Mouse (Mus musculus): ENCODE data around the gene Anks1b. TPM values are rescaled to one million over a fixed set of nuclear protein-coding genes. Genes with fewer than 3 reads are reported as not detected.

The Anks1b gene
- polyA plus RNA-seq, 1 experiment from 2014 or later = 1.9 TPM

DNA sequence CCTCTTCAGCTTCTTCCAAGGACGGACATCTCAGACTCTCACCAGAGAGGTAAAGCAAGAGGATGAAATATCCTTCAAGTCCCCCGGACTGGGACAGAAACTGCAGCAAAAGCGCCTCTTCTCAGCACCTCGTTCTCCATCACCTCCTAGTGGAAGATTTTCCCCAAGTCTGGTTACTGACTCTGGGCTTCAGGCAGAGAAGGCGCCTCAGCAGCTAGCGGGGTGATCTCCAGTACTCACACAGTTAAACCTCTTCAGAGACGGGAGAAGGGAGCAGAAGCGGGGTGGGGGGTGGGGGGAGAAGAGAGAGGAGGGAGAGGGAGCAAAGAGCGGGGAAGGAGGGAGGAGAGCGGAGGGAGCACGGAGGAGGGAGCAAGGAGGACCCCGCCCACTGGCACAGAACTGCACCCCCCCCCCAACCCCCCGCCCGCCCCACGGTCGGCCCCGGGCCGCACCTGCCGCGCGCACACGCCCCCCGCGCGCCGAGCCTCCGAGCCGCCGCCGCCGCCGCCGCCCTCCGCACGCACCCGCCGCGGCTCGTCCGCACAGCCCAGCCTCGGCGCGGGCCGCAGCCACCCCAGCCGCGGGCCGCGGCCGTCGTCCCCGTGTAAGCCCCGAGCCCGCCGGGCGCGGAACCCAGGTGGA is 686 bp upstream of the Anks1b start:
- H3K9ac ChIP-seq = no peak overlapping the region
- WGBS = 0% methylated on average over 27 of the region's 56 CpGs

GRCm38 (mm10) chr10:89874036-89874435 is 727 bp downstream of the Anks1b start:
- H3K4me2 ChIP-seq = peak overlapping the region; percentile 99
- H3K36me3 ChIP-seq = no peaks in the 10 kb centered on the region
- no peak overlapping the region for H3K9ac ChIP-seq
- ATAC-seq (ENCODE audit: insufficient read depth, low FRiP score, low read depth) = no peak
- H3K9me3 ChIP-seq = no peaks in the 10 kb centered on the region
- H3K27ac ChIP-seq = no peak overlapping the region
- peak overlapping the region; percentile 56 for H3K4me3 ChIP-seq (replicated peaks)
- peaks cover 9% of the 10 kb centered on the region for H3K4me1 ChIP-seq
- WGBS = 14% methylated on average over 8 of the region's 8 CpGs
- H3K27me3 ChIP-seq (replicated peaks) = peaks cover 9% of the 10 kb centered on the region; the same call in 1 of the 2 replicates

More for the DNA sequence above, 686 bp upstream of the Anks1b start:
- Histone ChIP-seq H3K4me3 (replicated peaks) (peak overlapping the region; percentile 56), H3K9me3 (no peaks in the 10 kb centered on the region), H3K27ac (no peak overlapping the region), H3K4me2 (peak overlapping the region; percentile 99), H3K36me3 (no peaks in the 10 kb centered on the region), H3K27me3 (replicated peaks) (peaks cover 9% of the 10 kb centered on the region; the same call in 1 of the 2 replicates), H3K4me1 (peaks cover 9% of the 10 kb centered on the region)
- ATAC-seq (ENCODE audit: insufficient read depth, low FRiP score, low read depth) = peak; percentile 63

DNA sequence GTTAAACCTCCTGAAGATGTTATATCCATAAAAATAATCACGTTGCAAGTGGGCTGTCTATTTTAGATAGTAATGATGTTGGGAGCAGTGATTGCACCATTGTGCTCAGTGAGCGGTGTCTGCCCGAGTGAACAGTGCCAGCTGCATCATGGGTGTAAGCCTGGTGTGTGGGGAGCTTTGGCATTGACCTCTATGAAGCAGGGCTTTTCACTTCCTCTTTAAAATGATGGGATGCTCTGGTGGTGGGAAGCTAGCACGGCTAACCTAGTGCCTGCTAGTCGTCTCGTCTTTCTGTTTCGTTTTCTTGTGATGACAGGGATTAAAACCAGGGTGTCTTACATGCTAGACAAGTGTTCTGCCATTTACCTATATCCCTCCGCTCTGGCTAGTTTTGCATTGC is 10.3 kb downstream of the Anks1b start:
- ATAC-seq (ENCODE audit: insufficient read depth, low FRiP score, low read depth) = no peak
- Histone ChIP-seq H3K4me2 (no peak overlapping the region), H3K9ac (no peak overlapping the region), H3K4me1 (no peaks in the 10 kb centered on the region), H3K4me3 (replicated peaks) (no peak overlapping the region), H3K27ac (no peak overlapping the region), H3K36me3 (no peaks in the 10 kb centered on the region), H3K27me3 (replicated peaks) (no peaks in the 10 kb centered on the region), H3K9me3 (no peaks in the 10 kb centered on the region)
- WGBS = 79% methylated on average over 8 of the region's 8 CpGs

DNA sequence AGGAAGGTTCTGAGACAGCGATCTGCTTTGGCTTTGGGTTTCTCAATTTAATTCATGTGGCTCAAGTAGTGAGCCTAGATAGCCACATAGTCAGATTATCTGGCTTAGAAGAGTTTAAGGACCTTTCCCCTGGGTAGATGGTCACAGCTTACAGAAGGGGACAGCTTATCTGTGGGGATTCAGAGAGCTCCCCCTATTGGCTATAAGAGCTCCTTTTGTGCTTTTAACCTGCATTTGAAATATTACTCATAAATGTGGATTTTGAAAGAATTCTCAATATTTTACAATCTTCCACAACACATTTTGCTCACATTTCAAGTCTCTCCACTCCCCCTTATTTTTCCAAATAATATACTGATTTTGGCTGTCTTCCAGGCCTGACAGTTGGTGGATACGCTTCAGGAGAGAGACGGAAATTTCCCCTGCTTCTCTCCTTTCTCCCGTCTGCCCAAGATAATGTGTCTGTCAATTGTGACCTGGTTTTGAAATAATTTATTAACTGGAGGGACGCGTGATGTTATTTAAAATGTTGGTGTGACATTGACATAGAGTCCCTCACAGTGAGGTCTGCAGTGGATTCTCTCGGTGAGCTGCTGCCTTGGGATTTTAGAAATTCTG is 29.5 kb downstream of the Anks1b start:
- Histone ChIP-seq H3K27ac (no peak overlapping the region), H3K36me3 (no peaks in the 10 kb centered on the region), H3K9me3 (no peaks in the 10 kb centered on the region), H3K27me3 (replicated peaks) (no peaks in the 10 kb centered on the region), H3K4me3 (replicated peaks) (no peak overlapping the region), H3K4me1 (no peaks in the 10 kb centered on the region), H3K9ac (no peak overlapping the region), H3K4me2 (no peak overlapping the region)
- WGBS = 61% methylated on average over 7 of the region's 7 CpGs
- no peak for ATAC-seq (ENCODE audit: insufficient read depth, low FRiP score, low read depth)

GRCm38 (mm10) chr10:89911889-89912288 is 38.6 kb downstream of the Anks1b start:
- Histone ChIP-seq H3K36me3 (no peaks in the 10 kb centered on the region), H3K27ac (no peak overlapping the region), H3K4me1 (no peaks in the 10 kb centered on the region), H3K9me3 (no peaks in the 10 kb centered on the region), H3K4me3 (replicated peaks) (no peak overlapping the region), H3K27me3 (replicated peaks) (no peaks in the 10 kb centered on the region), H3K4me2 (no peak overlapping the region), H3K9ac (no peak overlapping the region)
- ATAC-seq (ENCODE audit: insufficient read depth, low FRiP score, low read depth) = no peak
- WGBS = 81% methylated on average over 4 of the region's 4 CpGs

- Histone ChIP-seq H3K4me1 (no peaks in the 10 kb centered on the region), H3K4me3 (replicated peaks) (no peak overlapping the region), H3K27me3 (replicated peaks) (no peaks in the 10 kb centered on the region), H3K9me3 (no peaks in the 10 kb centered on the region), H3K36me3 (no peaks in the 10 kb centered on the region), H3K4me2 (no peak overlapping the region), H3K27ac (no peak overlapping the region), H3K9ac (no peak overlapping the region)
- no peak for ATAC-seq (ENCODE audit: insufficient read depth, low FRiP score, low read depth)
Observed at GRCm38 (mm10) chr10:89913174-89913573, 39.9 kb downstream of the Anks1b start.

DNA sequence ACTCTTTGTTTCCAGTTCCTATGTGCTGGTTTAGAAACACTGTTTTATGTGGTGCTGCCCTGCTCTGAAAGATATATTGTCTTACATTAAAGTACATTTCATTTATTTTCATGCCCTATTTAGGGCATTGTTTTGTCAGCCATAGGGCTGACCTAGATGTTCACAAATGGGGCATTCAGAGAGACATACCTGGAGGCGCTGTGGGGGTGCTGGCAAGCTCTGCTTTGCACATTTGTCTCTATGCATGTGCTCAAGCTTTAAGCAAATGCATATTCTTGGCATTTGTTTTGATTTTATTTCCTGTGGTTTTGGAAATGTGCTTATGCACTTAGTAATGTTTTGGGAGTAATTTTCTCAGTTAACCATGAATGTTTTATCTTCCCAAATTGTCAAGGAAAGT is 43.8 kb downstream of the Anks1b start:
- H3K4me2 ChIP-seq = no peak overlapping the region
- no peaks in the 10 kb centered on the region for H3K27me3 ChIP-seq (replicated peaks)
- H3K27ac ChIP-seq = no peak overlapping the region
- WGBS = 78% methylated on average over 1 of the region's 1 CpGs
- no peaks in the 10 kb centered on the region for H3K36me3 ChIP-seq
- no peak overlapping the region for H3K9ac ChIP-seq
- H3K4me3 ChIP-seq (replicated peaks) = no peak overlapping the region
- no peak for ATAC-seq (ENCODE audit: insufficient read depth, low FRiP score, low read depth)
- no peaks in the 10 kb centered on the region for H3K9me3 ChIP-seq
- H3K4me1 ChIP-seq = no peaks in the 10 kb centered on the region

DNA sequence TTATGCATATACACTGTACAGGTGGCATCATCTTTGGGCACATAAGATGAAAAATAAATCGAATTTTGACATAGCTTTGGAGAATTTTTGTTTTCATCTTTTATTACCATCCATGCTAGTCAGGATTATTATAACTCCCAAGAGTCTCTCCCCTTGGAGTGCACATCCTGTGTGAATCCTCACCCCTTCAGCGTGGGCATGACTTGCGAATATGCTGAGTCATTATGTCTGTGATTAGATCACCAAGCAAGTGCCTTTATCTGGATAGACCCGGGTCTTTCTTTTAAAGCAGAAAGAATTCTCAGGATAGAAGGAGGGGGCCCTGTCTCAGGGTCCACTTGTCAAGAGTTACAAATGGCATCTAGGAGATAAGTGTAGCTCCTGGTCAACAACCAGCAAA is 48.7 kb downstream of the Anks1b start:
- H3K4me2 ChIP-seq = no peak overlapping the region
- no peaks in the 10 kb centered on the region for H3K9me3 ChIP-seq
- no peaks in the 10 kb centered on the region for H3K36me3 ChIP-seq
- no peaks in the 10 kb centered on the region for H3K27me3 ChIP-seq (replicated peaks)
- H3K9ac ChIP-seq = no peak overlapping the region
- ATAC-seq (ENCODE audit: insufficient read depth, low FRiP score, low read depth) = no peak
- H3K4me3 ChIP-seq (replicated peaks) = no peak overlapping the region
- whole genome bisulfite sequencing = 73% methylated on average over 4 of the region's 4 CpGs
- no peaks in the 10 kb centered on the region for H3K4me1 ChIP-seq
- no peak overlapping the region for H3K27ac ChIP-seq

- Histone ChIP-seq H3K27ac (no peak overlapping the region), H3K27me3 (replicated peaks) (no peaks in the 10 kb centered on the region), H3K9ac (no peak overlapping the region), H3K9me3 (no peaks in the 10 kb centered on the region), H3K4me2 (no peak overlapping the region), H3K36me3 (no peaks in the 10 kb centered on the region), H3K4me1 (no peaks in the 10 kb centered on the region), H3K4me3 (replicated peaks) (no peak overlapping the region)
- ATAC-seq (ENCODE audit: insufficient read depth, low FRiP score, low read depth) = no peak
- 62% methylated on average over 4 of the region's 4 CpGs for WGBS
Observed at GRCm38 (mm10) chr10:89942180-89942579, 68.9 kb downstream of the Anks1b start.

DNA sequence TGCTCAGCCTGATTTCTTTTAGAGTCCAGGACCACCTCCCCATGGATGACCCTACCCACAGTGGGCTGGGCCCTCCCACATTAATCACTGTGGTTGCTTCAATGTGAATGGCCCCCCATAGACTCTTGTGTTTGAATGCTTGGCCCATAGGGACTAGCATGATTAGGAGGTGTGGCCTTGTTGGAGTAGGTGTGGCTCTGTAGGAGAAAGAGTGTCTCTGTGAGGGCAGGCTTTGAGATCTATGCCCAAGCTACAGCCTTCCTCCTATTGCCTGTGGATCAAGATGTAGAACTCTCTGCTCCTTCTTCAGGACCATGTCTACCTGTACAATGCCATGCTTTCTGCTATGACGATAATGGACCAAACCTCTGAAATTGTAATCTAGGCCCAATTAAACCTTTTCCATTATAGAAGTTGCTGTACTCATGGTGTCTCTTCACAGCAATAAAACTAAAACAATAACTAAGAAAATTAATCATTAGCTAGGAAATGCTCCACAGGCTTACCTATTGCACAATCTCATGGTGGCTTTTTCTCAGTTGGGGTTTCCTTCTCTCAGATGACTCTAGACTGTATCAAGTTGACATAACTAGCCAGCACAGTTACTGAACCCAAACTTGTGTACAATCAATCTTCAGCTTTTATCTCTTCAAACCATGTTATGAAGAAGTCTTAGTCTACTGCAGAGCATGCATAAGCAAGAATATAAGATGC is 73.5 kb downstream of the Anks1b start:
- Histone ChIP-seq H3K9me3 (no peaks in the 10 kb centered on the region), H3K4me1 (no peaks in the 10 kb centered on the region), H3K36me3 (no peaks in the 10 kb centered on the region), H3K27ac (no peak overlapping the region), H3K4me2 (no peak overlapping the region), H3K27me3 (replicated peaks) (no peaks in the 10 kb centered on the region), H3K4me3 (replicated peaks) (no peak overlapping the region), H3K9ac (no peak overlapping the region)
- ATAC-seq (ENCODE audit: insufficient read depth, low FRiP score, low read depth) = no peak
- 94% methylated on average over 1 of the region's 1 CpGs for WGBS

DNA sequence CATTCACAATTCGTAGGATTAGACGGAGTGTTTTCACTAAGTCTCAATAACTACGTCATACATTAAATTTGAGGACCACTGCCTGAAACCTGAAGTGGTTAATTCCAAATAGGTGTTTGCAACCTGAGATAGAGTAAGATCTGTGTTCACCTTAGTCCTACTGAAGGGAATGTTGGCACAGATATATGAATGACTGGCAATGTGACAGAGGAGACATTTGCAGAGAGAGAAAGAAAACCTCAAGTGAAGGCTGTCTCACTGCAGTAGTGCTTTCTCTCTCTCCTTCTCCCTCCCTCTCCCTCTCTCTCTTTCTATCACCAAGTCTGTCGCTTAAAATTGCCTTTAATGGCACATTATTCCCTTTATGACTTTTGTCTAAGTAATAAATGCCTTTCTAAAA is 101.1 kb downstream of the Anks1b start:
- Histone ChIP-seq H3K27me3 (replicated peaks) (no peaks in the 10 kb centered on the region), H3K9me3 (no peaks in the 10 kb centered on the region), H3K36me3 (no peaks in the 10 kb centered on the region), H3K4me1 (no peaks in the 10 kb centered on the region), H3K9ac (no peak overlapping the region), H3K4me2 (no peak overlapping the region), H3K4me3 (replicated peaks) (no peak overlapping the region), H3K27ac (no peak overlapping the region)
- ATAC-seq (ENCODE audit: insufficient read depth, low FRiP score, low read depth) = no peak
- WGBS = 76% methylated on average over 4 of the region's 4 CpGs

- ATAC-seq (ENCODE audit: insufficient read depth, low FRiP score, low read depth) = no peak
- H3K36me3 ChIP-seq = no peaks in the 10 kb centered on the region
- H3K4me1 ChIP-seq = no peaks in the 10 kb centered on the region
Observed at GRCm38 (mm10) chr10:89975431-89975841, 102.1 kb downstream of the Anks1b start.

More at GRCm38 (mm10) chr10:89975431-89975841, 102.1 kb downstream of the Anks1b start:
- Histone ChIP-seq H3K27ac (no peak overlapping the region), H3K4me3 (replicated peaks) (no peak overlapping the region), H3K9ac (no peak overlapping the region), H3K9me3 (no peaks in the 10 kb centered on the region), H3K4me2 (no peak overlapping the region), H3K27me3 (replicated peaks) (no peaks in the 10 kb centered on the region)
- 51% methylated on average over 3 of the region's 3 CpGs for WGBS

Data from stomach, embryonic 15.5 days (tissue).